Mouse (Mus musculus): ENCODE measurements around the gene Ppp3ca.
A peak's percentile ranks its signal among the peaks of the same experiment; 100 is the strongest.

Ppp3ca gene

GRCm38 (mm10) chr3:136909534-136909933 is 239.6 kb downstream of the Ppp3ca start:
- DNase-seq (ENCODE audit: low spot score in 2 of 2), result no peak

- DNase-seq (ENCODE audit: low spot score in 2 of 2), result no peak
Measured at GRCm38 (mm10) chr3:136911276-136911675, 241.4 kb downstream of the Ppp3ca start.

- DNase-seq (ENCODE audit: low spot score in 2 of 2), result no peak
Measured at GRCm38 (mm10) chr3:136917080-136917479, 247.2 kb downstream of the Ppp3ca start.

- no peak for DNase-seq (ENCODE audit: low spot score in 2 of 2)
Measured at GRCm38 (mm10) chr3:136933071-136933470, 263.1 kb downstream of the Ppp3ca start.

- DNase-seq (ENCODE audit: low spot score in 2 of 2), result peak in 1 of 2 experiments; percentile 23
Measured at GRCm38 (mm10) chr3:136940733-136941601, 271.0 kb downstream of the Ppp3ca start.

DNA sequence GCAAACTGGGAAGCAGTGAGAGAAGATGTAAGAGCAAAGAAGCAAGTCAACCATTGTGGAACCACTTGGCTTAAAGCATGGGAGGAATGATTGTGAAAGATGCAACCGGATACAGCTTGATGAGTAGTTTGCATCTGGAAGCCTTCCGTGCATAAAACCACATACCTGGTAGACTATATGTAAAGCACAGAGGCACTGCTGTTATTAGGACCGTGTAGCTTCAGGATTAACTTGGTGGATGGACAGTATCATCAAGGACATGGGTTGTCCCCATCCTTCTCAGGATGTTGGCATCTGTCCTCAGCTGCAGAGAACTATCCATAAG is 271.6 kb downstream of the Ppp3ca start:
- DNase-seq (ENCODE audit: low spot score in 2 of 2), result no peak

DNA sequence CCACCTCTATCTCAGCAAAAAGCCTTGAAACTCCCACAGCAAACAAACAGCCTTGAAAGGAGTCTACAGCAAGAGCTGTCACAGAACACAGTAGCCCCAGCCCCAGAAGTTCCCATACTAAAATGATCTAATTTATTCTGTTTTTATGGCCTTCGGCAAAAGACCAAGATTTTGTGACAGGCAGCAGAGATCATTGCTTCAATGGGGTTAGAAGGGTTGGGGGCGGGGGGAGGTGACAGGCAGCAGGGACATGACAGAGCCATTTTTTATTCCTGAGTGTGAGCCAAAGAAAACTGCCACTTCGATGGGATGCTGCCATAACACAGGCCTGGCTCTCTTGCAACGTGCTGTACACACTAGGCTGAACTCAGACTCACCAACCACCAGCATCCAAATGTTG is 275.6 kb downstream of the Ppp3ca start:
- no peak for DNase-seq (ENCODE audit: low spot score in 2 of 2)

GRCm38 (mm10) chr3:136946662-136947061 is 276.7 kb downstream of the Ppp3ca start:
- no peak for DNase-seq (ENCODE audit: low spot score in 2 of 2)

DNA sequence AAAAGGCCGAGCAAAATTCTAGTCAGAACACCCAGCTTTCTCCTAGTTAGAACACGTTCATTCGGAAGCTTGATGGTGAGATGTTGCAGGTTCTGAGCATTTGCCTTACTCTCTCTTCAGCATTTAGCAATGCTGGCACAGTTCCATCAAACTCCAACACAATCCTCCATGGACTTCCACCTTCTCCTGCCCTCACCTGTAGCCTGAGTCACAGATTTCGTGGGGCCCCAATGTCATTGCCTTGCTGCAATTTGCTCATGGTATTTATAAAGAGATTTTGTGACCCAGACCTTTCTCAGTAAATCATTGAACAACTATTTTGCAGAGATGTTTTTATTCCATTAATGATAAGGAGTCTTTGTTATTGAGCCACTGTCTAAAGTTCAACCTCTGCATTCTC is 278.2 kb downstream of the Ppp3ca start:
- no peak for DNase-seq (ENCODE audit: low spot score in 2 of 2)

- DNase-seq (ENCODE audit: low spot score in 2 of 2), result no peak
Measured at GRCm38 (mm10) chr3:136951792-136952191, 281.9 kb downstream of the Ppp3ca start.

GRCm38 (mm10) chr3:136952822-136953221 is 282.9 kb downstream of the Ppp3ca start:
- no peak for DNase-seq (ENCODE audit: low spot score in 2 of 2)

DNA sequence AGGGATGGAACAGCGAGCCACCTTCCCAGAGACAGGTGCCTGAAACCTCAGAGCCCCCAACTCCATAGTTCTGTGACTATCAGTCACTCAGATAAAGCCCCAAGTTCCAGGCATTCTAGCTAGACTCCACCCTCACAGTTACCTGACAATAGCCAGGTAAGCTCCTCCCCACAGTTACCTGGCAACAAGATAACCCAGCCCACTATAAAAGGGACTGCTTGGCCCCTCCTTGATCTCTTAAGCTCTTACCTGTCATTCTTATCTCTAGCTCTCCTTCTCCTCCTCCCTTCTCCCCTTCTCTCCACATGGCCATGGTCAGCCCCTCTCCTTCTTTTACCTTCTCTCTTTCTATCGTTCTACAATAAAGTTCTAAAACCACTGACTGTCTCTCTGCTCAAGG is 285.1 kb downstream of the Ppp3ca start:
- no peak for DNase-seq (ENCODE audit: low spot score in 2 of 2)

GRCm38 (mm10) chr3:136960314-136960713 is 290.4 kb downstream of the Ppp3ca start:
- DNase-seq (ENCODE audit: low spot score in 2 of 2), result no peak

DNA sequence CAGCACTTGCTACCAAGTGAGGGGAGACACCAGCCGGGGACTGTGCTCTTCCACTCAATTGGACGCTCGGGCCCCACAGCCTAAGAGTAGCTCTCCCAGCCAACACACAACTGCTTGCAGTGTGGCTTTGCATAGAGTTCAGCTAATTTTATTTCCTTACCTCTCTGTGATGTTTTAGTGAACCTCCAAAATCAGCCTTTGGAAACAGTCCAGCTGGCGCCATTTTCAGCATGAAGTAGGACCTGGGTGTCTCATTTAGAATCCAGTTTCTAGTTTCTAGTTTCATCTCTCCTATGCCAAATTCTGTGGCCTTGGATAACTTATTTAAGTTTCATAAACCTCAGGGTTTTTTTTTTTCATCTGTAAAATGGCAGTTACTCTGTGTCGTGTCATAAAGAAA is 296.9 kb downstream of the Ppp3ca start:
- DNase-seq (ENCODE audit: low spot score in 2 of 2), result no peak

DNA sequence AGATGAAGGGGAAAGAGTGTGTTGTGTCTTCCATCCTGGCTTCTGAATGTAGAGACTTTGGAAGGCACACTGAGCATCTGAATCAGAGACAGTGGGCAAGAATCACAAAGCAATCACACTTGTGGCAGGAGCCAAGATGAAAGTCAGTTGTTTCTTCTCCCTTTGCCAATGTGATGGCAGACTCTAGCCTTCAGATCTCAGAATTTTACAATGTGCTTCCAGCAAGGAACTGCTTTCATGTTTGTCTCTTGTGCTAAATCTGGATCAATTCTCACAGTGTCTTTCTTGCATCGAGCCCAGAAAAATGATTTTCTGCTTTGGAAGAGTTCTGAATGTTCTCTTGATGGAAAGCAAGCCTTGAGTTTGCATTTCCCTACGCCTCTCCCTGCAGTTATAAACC is 297.6 kb downstream of the Ppp3ca start:
- DNase-seq (ENCODE audit: low spot score in 2 of 2), result peak in 1 of 2 experiments; percentile 31

- no peak for DNase-seq (ENCODE audit: low spot score in 2 of 2)
Measured at GRCm38 (mm10) chr3:136969796-136970195, 299.9 kb downstream of the Ppp3ca start.

- DNase-seq (ENCODE audit: low spot score in 2 of 2), result no peak
Measured at GRCm38 (mm10) chr3:136977859-136978258, 307.9 kb downstream of the Ppp3ca start.

- no peak for DNase-seq (ENCODE audit: low spot score in 2 of 2)
Measured at GRCm38 (mm10) chr3:136980915-136981588, 311.1 kb downstream of the Ppp3ca start.

DNA sequence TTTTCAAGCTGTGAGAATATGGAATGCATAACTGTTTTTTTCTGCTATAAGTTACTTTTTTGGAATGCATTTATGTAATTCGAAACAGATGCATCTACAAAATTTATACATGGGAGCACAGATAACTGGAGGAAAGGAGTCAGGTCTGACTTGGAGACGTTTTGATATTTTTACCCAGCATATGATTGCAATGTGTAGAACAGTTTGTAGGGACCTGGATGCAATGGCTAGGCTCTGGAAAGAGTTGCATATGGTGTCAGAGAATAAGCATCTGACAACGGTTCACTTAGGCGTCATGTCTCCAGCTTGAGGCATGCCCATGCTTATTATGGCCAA is 311.6 kb downstream of the Ppp3ca start:
- DNase-seq (ENCODE audit: low spot score in 2 of 2), result no peak

DNA sequence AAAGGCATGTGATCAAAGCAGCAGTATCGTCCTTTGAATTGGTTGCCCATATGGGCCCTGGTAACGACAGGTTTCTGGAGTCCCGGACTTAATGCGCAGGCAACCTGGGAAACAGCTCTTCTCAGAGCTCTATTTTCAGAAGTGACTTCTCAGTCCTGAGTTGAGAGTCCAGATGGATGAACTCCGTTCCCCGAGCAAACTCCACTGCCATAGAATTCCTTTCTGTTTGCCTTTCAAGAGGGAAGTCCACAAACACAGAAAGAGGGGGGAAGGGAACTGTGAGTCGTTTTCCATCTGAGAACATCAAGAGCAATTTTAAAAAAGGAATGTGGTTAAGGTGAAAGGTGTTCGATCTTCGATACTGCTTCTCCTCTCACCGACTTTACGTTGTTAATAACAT is 312.1 kb downstream of the Ppp3ca start:
- no peak for DNase-seq (ENCODE audit: low spot score in 2 of 2)

GRCm38 (mm10) chr3:136986096-136986881 is 316.4 kb downstream of the Ppp3ca start:
- DNase-seq (ENCODE audit: low spot score in 2 of 2), result no peak

All from right cerebral cortex, postnatal 36 days (tissue).